Mouse (Mus musculus): ENCODE measurements at regions not wholly inside any gene's neighbourhood (a gene's known extent, or its start where the extent isn't known, plus 50 kb on each side); places are given as distances from the start of the nearest gene placed in this dataset.

DNA sequence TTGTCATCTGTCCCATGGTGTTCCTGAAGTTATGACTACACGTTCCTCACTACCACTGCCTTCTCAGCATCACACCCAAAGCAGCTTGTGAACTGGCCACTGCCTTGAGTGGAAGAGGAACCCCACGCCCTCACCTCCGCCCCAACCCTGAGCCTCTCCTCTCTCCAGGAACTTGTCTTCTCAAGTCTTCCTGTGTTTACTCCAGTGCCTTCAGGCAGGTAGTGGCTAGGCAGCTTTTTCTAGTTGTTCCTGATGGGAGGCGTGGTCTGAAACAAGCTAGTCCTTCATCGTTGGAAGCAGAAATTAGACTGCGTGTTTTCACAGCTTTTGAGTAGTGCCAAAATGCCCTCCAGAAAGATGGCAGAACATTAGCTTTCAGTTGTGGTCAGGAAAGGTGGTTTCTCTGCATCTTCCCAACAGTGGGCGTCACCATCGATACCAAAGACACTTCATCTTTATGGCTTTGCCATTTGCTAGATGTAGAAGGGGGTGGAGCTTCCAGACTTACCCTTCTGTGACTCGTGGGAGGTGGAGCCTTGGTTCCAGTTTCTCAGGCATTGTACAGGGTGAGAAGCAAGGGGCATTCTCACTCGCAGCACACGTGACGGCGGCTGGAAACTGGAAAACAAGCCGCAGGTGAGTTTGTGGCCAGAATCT lies 81.7 kb upstream of the Pcsk6 start:
- no peak for TF ChIP-seq POLR2AphosphoS5 (IDR thresholded peaks at IDR 0.05; ENCODE audit: borderline replicate concordance, low read depth, low read length)
- no peak for TF ChIP-seq GATA1 (IDR thresholded peaks at IDR 0.05; ENCODE audit: low read depth, low read length)
- no peak for TF ChIP-seq HCFC1 (IDR thresholded peaks at IDR 0.05; ENCODE audit: low read depth, low read length)
- no peak for TF ChIP-seq ZNF384 (IDR thresholded peaks at IDR 0.05; ENCODE audit: low read depth, low read length)
- no peak for TF ChIP-seq ZKSCAN1 (IDR thresholded peaks at IDR 0.05; ENCODE audit: low read depth, low read length)
